Mouse (Mus musculus) splenic B cell, adult 2 months (primary cell): ENCODE results near the gene Myoz2.

Experiments
- DNase-seq: peaks from one replicate; pipeline ENCODE4 v3.0.0-alpha.2; 2011; ENCODE audit warnings: low read depth, low spot score
- H3K27me3 ChIP-seq: 2 replicates; pipeline ENCODE4 v1.6.1; 2012; ENCODE audit warnings: mild to moderate bottlenecking, low read length, moderate library complexity, mixed read lengths; ENCODE audit not compliant: control insufficient read depth, poor library complexity, insufficient read depth, severe bottlenecking
- H3K36me3 ChIP-seq: 2 replicates; pipeline ENCODE4 v1.6.1; 2012; ENCODE audit warnings: mild to moderate bottlenecking, low read length, moderate library complexity, mixed read lengths; ENCODE audit not compliant: control insufficient read depth, poor library complexity, insufficient read depth, severe bottlenecking

The Myoz2 gene

GRCm38 (mm10) chr3:123053192-123053938 is 18.6 kb upstream of the Myoz2 start:
- Histone ChIP-seq H3K36me3 (no peaks in the 10 kb centered on the region), H3K27me3 (no peaks in the 10 kb centered on the region)
- no peak for DNase-seq

- Histone ChIP-seq H3K36me3 (no peaks in the 10 kb centered on the region), H3K27me3 (no peaks in the 10 kb centered on the region)
- no peak for DNase-seq
These were observed 7.5 kb upstream of the Myoz2 start for GRCm38 (mm10) chr3:123042308-123042707.

GRCm38 (mm10) chr3:123033804-123034203 is 1.0 kb downstream of the Myoz2 start:
- Histone ChIP-seq H3K36me3 (no peaks in the 10 kb centered on the region), H3K27me3 (no peaks in the 10 kb centered on the region)
- no peak for DNase-seq

GRCm38 (mm10) chr3:123025634-123026033 is 9.2 kb downstream of the Myoz2 start:
- H3K27me3 ChIP-seq, result no peaks in the 10 kb centered on the region
- no peaks in the 10 kb centered on the region for H3K36me3 ChIP-seq
- no peak for DNase-seq

GRCm38 (mm10) chr3:123024496-123025234 is 10.2 kb downstream of the Myoz2 start:
- Histone ChIP-seq H3K27me3 (no peaks in the 10 kb centered on the region), H3K36me3 (no peaks in the 10 kb centered on the region)
- DNase-seq, result no peak

- Histone ChIP-seq H3K27me3 (no peaks in the 10 kb centered on the region), H3K36me3 (no peaks in the 10 kb centered on the region)
- no peak for DNase-seq
These were observed 16.0 kb downstream of the Myoz2 start for GRCm38 (mm10) chr3:123018792-123019191.

- no peaks in the 10 kb centered on the region for H3K36me3 ChIP-seq
- DNase-seq, result no peak
- no peaks in the 10 kb centered on the region for H3K27me3 ChIP-seq
These were observed 21.3 kb downstream of the Myoz2 start for GRCm38 (mm10) chr3:123013476-123013875.

GRCm38 (mm10) chr3:123009417-123009816 is 25.4 kb downstream of the Myoz2 start:
- no peak for DNase-seq
- H3K27me3 ChIP-seq, result no peaks in the 10 kb centered on the region
- no peaks in the 10 kb centered on the region for H3K36me3 ChIP-seq

- no peaks in the 10 kb centered on the region for H3K27me3 ChIP-seq
- no peak for DNase-seq
- H3K36me3 ChIP-seq, result no peaks in the 10 kb centered on the region
These were observed 27.4 kb downstream of the Myoz2 start for GRCm38 (mm10) chr3:123007386-123007785.

GRCm38 (mm10) chr3:123001053-123001452 is 33.8 kb downstream of the Myoz2 start:
- Histone ChIP-seq H3K36me3 (no peaks in the 10 kb centered on the region), H3K27me3 (no peaks in the 10 kb centered on the region)
- DNase-seq, result no peak

GRCm38 (mm10) chr3:122998511-122998910 is 36.3 kb downstream of the Myoz2 start:
- no peak for DNase-seq
- no peaks in the 10 kb centered on the region for H3K36me3 ChIP-seq
- H3K27me3 ChIP-seq, result no peaks in the 10 kb centered on the region

- no peak for DNase-seq
- no peaks in the 10 kb centered on the region for H3K27me3 ChIP-seq
- no peaks in the 10 kb centered on the region for H3K36me3 ChIP-seq
These were observed 37.8 kb downstream of the Myoz2 start for GRCm38 (mm10) chr3:122996968-122997367.

GRCm38 (mm10) chr3:122986906-122987305 is 47.9 kb downstream of the Myoz2 start:
- H3K27me3 ChIP-seq, result no peaks in the 10 kb centered on the region
- H3K36me3 ChIP-seq, result no peaks in the 10 kb centered on the region
- no peak for DNase-seq

GRCm38 (mm10) chr3:122986386-122986785 is 48.4 kb downstream of the Myoz2 start:
- no peak for DNase-seq
- Histone ChIP-seq H3K36me3 (no peaks in the 10 kb centered on the region), H3K27me3 (no peaks in the 10 kb centered on the region)

- Histone ChIP-seq H3K27me3 (no peaks in the 10 kb centered on the region), H3K36me3 (no peaks in the 10 kb centered on the region)
- DNase-seq, result peak; percentile 22
These were observed 49.5 kb downstream of the Myoz2 start for GRCm38 (mm10) chr3:122985183-122985944.
